Mouse (Mus musculus) heart, embryonic 14.5 days (tissue): ENCODE results near the gene Fryl. TPM values are rescaled to one million over a fixed set of nuclear protein-coding genes. Genes with fewer than 3 reads are reported as not detected.
A peak's percentile ranks its signal among the peaks of the same experiment; 100 is the strongest.

Experiments used
- ATAC-seq: fragments of 200-750 bp; cut with Nextera tagmentation; 2 replicates; pipeline ENCODE4 v1.8.0; 2017; ENCODE audit warnings: low read depth, moderate TSS enrichment; ENCODE audit not compliant: insufficient number of reproducible peaks, insufficient read depth, low FRiP score
- H3K27ac ChIP-seq, 2 experiments: fragments of 200-500 bp in 1 of 2; fragments of 300-500 bp in 1 of 2; sonication (generic) in 1 of 2; replicated peaks in 1 of 2; 2 replicates each; pipeline ENCODE4 v1.5.1; 2012 to 2014; ENCODE audit warnings: low read depth in 2 of 2, low read length in 2 of 2, control low read depth in 1 of 2, mild to moderate bottlenecking in 1 of 2, mixed read lengths in 1 of 2; ENCODE audit not compliant: control insufficient read depth in 1 of 2, insufficient read depth in 1 of 2
- H3K27me3 ChIP-seq: fragments of 300-500 bp; sonication (generic); 2 replicates; pipeline ENCODE4 v1.6.1; 2014; ENCODE audit warnings: mild to moderate bottlenecking, low read length, control low read depth; ENCODE audit not compliant: control insufficient read depth, insufficient read depth
- H3K36me3 ChIP-seq: fragments of 300-500 bp; sonication (generic); 2 replicates; pipeline ENCODE4 v1.6.1; 2014; ENCODE audit warnings: mild to moderate bottlenecking, control low read depth, low read length, mixed read lengths; ENCODE audit not compliant: control insufficient read depth, insufficient read depth
- H3K4me1 ChIP-seq, 2 experiments: fragments of 200-500 bp in 1 of 2; fragments of 300-500 bp in 1 of 2; sonication (generic) in 1 of 2; 2 replicates each; pipeline ENCODE4 v1.6.1; 2012 to 2014; ENCODE audit warnings: low read length in 2 of 2, control low read depth in 1 of 2, mixed read lengths in 1 of 2; ENCODE audit not compliant: control insufficient read depth in 2 of 2, insufficient read depth in 2 of 2
- H3K4me2 ChIP-seq: fragments of 300-500 bp; sonication (generic); 2 replicates; pipeline ENCODE4 v1.6.1; 2014; ENCODE audit warnings: mild to moderate bottlenecking, low read length
- H3K4me3 ChIP-seq, 2 experiments: fragments of 200-500 bp in 1 of 2; fragments of 300-500 bp in 1 of 2; sonication (generic) in 1 of 2; 2 replicates each; pipeline ENCODE4 v1.5.1; 2012 to 2014; ENCODE audit warnings: low read length in 2 of 2, mild to moderate bottlenecking in 2 of 2, control low read depth in 1 of 2, low read depth in 1 of 2, moderate library complexity in 1 of 2; ENCODE audit not compliant: control insufficient read depth in 1 of 2, insufficient read depth in 1 of 2
- H3K9ac ChIP-seq: fragments of 300-500 bp; sonication (generic); 2 replicates; pipeline ENCODE4 v1.6.1; 2014; ENCODE audit warnings: mild to moderate bottlenecking, low read length
- H3K9me3 ChIP-seq: fragments of 300-500 bp; sonication (generic); 2 replicates; pipeline ENCODE4 v1.6.1; 2016; ENCODE audit warnings: low read length, control low read depth; ENCODE audit not compliant: control insufficient read depth
- WGBS: fragments of 180-500 bp; shearing (Covaris S2); extraction: QIAGEN DNeasy Blood & Tissue Kit; methylation state at CpG from one replicate; pipeline ENCODE4 v1.1.7; 2014; 5-methylcytosine and 5-hydroxymethylcytosine counted together
- polyA plus RNA-seq: library from polyadenylated mRNA; unstranded; fragments of >200 nt; fragmentation: Nextera tagmentation; extraction: Ambion mirVana; gene quantifications from 2 replicates; pipeline ENCODE4 v1.2.1, GENCODE M21; 2014

The Fryl gene
- polyA plus RNA-seq, 1 experiment from 2014 or later, result 35.0 TPM

DNA sequence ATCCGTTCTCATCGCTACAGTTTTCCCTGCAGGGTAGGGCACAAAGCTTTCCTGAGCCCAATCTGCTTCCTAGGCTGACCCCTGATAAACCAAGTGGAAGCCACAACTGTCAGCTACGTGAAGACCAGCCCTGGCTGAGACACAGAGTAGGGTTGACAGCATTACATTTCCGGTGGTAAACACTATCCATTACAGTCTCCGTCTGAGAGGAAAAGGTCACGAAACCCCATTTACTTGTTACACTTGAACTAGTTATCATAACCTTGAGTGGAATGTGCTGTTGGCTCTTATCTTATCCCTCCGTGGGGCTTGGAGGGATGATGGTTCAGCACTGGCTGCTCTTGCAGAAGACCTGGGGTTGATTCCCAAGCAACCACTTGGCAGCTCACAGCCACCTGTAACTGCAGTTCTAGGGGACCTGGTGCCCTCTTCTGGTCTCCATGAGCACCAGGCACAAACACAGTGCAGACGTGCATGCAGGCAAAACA, 62.3 kb downstream of the Fryl start:
- peaks cover 21 to 28% of the 10 kb centered on the region in 2 experiments for H3K4me1 ChIP-seq
- H3K4me3 ChIP-seq, result no peak overlapping the region
- H3K9me3 ChIP-seq, result no peaks in the 10 kb centered on the region
- no peaks in the 10 kb centered on the region for H3K27me3 ChIP-seq
- peak; percentile 71; the same call in 1 of the 2 replicates for ATAC-seq
- peak overlapping the region; percentile 6; the same call in 1 of the 2 replicates for H3K9ac ChIP-seq
- peak overlapping the region; percentile 41 for H3K4me2 ChIP-seq
- peak overlapping the region; percentile 61 to 74 for H3K27ac ChIP-seq
- WGBS, result 13% methylated on average over 8 of the region's 8 CpGs
- 0 out of 2 replicates have a peak, but pooled peaks cover 3% of the 10 kb centered on the region for H3K36me3 ChIP-seq

DNA sequence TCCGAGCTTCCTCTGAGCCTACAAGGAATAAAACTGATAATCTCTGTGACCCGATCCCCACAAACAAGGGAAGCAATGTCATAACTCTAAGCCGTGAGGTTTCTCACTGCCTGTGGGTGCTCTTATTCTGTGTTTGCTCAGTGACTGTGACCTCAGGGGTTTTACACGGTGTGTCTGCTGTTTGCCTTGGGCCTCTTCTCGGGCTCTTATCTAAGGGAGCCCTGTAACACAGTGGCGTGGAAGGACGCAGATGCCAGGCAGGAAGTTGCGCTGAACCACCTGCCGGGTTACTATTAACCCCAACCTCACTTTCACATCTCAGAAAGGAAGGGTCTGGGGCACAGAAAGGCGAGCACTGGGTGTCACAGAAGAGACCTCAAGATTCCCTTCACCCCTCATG, 62.8 kb downstream of the Fryl start:
- Histone ChIP-seq H3K4me3 (no peak overlapping the region), H3K27ac (peak overlapping the region; percentile 61 to 74), H3K9me3 (no peaks in the 10 kb centered on the region), H3K4me1 (peaks cover 22 to 33% of the 10 kb centered on the region in 2 experiments), H3K27me3 (no peaks in the 10 kb centered on the region), H3K4me2 (peak overlapping the region; percentile 41), H3K36me3 (0 out of 2 replicates have a peak, but pooled peaks cover 3% of the 10 kb centered on the region), H3K9ac (peak overlapping the region; percentile 6; the same call in 1 of the 2 replicates)
- no peak; the same call in 1 of the 2 replicates for ATAC-seq
- 15% methylated on average over 10 of the region's 10 CpGs for WGBS

DNA sequence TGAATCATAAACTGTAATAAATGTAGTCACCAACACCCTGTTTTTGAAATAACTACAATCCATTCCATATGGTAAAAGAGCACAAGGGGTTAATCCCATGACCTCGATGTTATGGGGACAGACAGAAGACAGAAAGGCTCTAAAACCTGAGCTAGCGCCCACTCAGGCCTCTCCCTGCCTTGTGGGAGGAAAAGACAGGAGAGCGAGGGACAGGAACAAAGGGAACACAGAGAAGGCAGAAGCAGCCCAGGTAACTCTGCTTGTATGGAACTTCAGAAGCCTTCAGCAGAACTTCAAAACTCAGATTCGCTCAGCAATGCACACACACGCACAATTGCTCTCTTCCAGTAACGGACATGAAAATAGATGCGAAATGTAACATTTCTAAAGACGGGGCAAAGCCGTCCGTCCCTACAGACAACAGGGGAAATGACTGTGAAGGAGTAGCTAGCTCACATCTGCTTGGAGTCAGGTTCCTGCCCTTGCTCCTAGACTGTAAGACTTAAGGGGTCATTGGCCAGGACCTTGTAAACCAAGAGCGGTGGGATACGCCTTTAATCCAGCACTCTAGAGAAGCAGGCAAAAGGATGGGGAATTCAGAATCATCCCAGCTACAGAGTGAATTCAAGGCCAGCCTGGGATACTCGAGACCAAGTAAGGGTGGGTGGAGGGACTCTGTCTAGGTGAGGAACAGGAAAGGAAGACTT, 63.4 kb downstream of the Fryl start:
- peaks cover 26 to 39% of the 10 kb centered on the region in 2 experiments for H3K4me1 ChIP-seq
- H3K4me2 ChIP-seq, result no peak overlapping the region
- ATAC-seq, result no peak
- H3K4me3 ChIP-seq, result no peak overlapping the region
- no peak overlapping the region for H3K9ac ChIP-seq
- peak overlapping the region; percentile 61 to 74; a peak in 2 of 4 replicates for H3K27ac ChIP-seq
- 0 out of 2 replicates have a peak, but pooled peaks cover 3% of the 10 kb centered on the region for H3K36me3 ChIP-seq
- WGBS, result 88% methylated on average over 13 of the region's 13 CpGs
- no peaks in the 10 kb centered on the region for H3K27me3 ChIP-seq
- no peaks in the 10 kb centered on the region for H3K9me3 ChIP-seq

DNA sequence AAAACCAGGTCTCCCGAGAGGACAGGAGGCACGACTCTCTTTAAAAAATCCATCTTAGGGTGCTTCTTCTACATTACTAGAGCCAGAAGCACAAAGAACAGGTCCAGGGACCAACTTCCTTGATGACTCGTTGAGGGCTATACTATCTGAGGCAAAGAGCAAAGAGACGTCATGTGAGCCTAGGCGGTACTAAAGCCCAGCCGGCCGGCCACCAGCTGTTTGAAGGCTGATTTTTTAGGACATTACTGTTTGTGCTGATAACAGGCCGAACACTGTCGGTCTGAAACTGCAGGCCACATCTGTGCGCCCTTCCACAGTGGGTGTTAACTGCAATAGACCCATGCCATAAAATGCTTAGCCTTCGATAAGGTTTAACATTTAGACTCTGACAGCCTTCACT, 64.7 kb downstream of the Fryl start:
- ATAC-seq, result no peak
- Histone ChIP-seq H3K4me3 (no peak overlapping the region), H3K36me3 (0 out of 2 replicates have a peak, but pooled peaks cover 3% of the 10 kb centered on the region), H3K4me2 (no peak overlapping the region), H3K27me3 (no peaks in the 10 kb centered on the region), H3K4me1 (peaks cover 26 to 41% of the 10 kb centered on the region in 2 experiments), H3K27ac (no peak overlapping the region), H3K9me3 (no peaks in the 10 kb centered on the region), H3K9ac (no peak overlapping the region)
- WGBS, result 43% methylated on average over 11 of the region's 11 CpGs

DNA sequence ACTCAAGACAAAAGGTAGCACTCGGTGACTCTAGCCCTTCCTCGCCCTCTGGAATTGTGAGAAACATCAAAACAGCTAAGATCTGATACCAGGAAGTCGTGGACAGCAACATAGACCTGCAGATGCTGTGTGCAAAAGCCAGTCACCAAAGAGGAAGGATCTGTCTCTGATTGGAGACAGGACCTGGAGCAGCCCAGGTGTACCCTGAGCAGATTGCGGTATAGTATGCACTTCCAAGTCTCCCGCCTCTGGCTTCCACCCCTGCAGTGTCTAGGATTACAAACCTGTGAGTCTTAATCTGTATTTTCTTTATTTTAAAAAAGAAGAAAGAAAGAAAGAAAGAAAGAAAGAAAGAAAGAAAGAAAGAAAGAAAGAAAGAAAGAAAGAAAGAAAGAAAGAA, 66.3 kb downstream of the Fryl start:
- 86% methylated on average over 5 of the region's 5 CpGs for WGBS
- Histone ChIP-seq H3K4me1 (peaks cover 26 to 41% of the 10 kb centered on the region in 2 experiments), H3K27ac (no peak overlapping the region), H3K36me3 (0 out of 2 replicates have a peak, but pooled peaks cover 3% of the 10 kb centered on the region), H3K9me3 (no peaks in the 10 kb centered on the region), H3K27me3 (no peaks in the 10 kb centered on the region), H3K9ac (no peak overlapping the region), H3K4me2 (no peak overlapping the region), H3K4me3 (no peak overlapping the region)
- no peak for ATAC-seq

DNA sequence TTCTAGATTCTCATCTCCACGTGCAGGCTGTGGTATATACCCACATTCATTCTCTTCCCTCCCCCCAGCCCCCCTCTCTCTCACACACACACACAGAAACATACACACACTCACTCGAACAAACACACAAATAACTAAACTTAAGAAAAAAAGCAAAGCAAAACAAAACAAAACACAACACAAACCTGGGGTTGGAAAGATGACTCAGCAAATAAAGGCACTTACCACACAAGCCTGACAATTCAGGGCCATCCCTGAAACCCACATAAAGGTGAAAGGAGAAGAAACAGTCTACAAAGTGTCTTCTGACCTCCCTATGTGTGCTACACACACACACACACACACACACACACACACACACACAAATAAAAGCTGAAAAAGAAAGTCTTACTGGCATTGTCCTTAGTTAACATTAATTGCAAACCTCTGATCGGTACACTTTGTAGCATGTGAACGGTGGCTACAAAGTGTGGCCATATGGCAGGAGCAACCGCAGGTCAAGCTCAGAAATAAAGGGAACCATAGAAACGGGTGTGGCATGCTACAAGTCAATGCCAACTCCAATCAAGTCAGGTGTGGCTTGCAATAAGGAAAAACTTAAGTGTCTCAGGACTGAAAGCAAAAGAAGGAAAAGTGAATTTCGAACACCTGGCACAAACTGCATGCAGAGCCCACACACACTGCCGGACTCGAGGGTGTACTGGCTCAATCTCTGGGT, 66.8 kb downstream of the Fryl start:
- Histone ChIP-seq H3K4me3 (no peak overlapping the region), H3K36me3 (0 out of 2 replicates have a peak, but pooled peaks cover 3% of the 10 kb centered on the region), H3K27ac (no peak overlapping the region), H3K27me3 (no peaks in the 10 kb centered on the region), H3K4me1 (peaks cover 24 to 40% of the 10 kb centered on the region in 2 experiments), H3K9me3 (no peaks in the 10 kb centered on the region), H3K4me2 (no peak overlapping the region), H3K9ac (no peak overlapping the region)
- ATAC-seq, result no peak
- 90% methylated on average over 9 of the region's 9 CpGs for WGBS

DNA sequence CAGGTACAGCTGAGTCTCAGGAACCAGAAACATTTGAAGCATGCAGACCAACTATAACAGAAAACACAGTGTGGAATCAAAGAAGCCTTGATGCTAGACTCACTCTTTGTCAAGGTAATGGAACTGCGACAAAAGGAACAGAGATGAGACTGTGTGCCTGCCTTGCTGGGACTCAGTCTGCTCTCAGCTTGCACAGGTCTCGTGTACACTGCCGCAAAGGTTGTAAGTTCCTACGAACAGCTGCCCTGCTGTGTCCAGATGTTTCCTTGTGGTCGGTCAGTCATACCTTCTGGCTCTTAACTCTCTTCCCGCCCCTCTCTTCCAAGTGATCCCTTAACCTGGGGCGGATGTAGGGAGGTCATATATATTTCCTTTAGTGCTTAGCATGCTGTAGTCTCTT, 67.8 kb downstream of the Fryl start:
- H3K4me3 ChIP-seq, result no peak overlapping the region
- no peaks in the 10 kb centered on the region for H3K9me3 ChIP-seq
- H3K4me2 ChIP-seq, result 0 out of 2 replicates have a peak overlapping the region, but pooled peaks have one; percentile 7
- no peak for ATAC-seq
- no peaks in the 10 kb centered on the region for H3K27me3 ChIP-seq
- H3K9ac ChIP-seq, result no peak overlapping the region
- WGBS, result 77% methylated on average over 7 of the region's 7 CpGs
- H3K27ac ChIP-seq, result peak overlapping the region in 1 of 2 experiments; percentile 45; a peak in 3 of 4 replicates
- H3K36me3 ChIP-seq, result 0 out of 2 replicates have a peak, but pooled peaks cover 3% of the 10 kb centered on the region
- H3K4me1 ChIP-seq, result peaks cover 15 to 30% of the 10 kb centered on the region in 2 experiments
